Mouse (Mus musculus) testis, adult 2 months (tissue): ENCODE measurements around the gene Ccnl1.

Experiments
- CTCF ChIP-seq: fragments of 200-500 bp; IDR thresholded peaks from 2 replicates; pipeline ENCODE4 v1.5.1; 2012; ENCODE audit warnings: low read depth, mild to moderate bottlenecking, inconsistent platforms, low read length, moderate library complexity; ENCODE audit not compliant: control insufficient read depth, insufficient read depth, insufficient replicate concordance
- POLR2A ChIP-seq: fragments of 200-500 bp; IDR thresholded peaks from 2 replicates; pipeline ENCODE4 v1.6.1; 2012; ENCODE audit warnings: low read depth, mild to moderate bottlenecking, inconsistent platforms, low read length, moderate library complexity; ENCODE audit not compliant: control insufficient read depth

DNA sequence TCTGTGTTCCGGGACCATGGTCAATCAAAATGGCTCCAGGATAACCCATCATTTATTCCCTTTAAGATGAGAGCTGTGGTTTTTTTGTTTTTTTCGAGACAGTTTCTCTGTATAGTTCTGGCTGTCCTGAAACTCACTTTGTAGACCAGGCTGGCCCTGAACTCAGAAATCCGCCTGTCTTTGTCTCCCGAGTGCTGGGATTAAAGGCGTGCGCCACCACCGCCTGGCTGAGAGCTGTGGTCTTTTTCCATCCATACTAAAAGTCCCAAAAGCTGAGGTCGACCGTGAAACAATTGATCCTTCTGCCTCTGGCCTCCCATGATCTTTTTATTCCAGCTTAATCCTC, 764 bp upstream of the Ccnl1 start:
- TF ChIP-seq CTCF (no peak), POLR2A (no peak)
